Mouse (Mus musculus): ENCODE data around the gene Fam186b. TPM values are rescaled to one million over a fixed set of nuclear protein-coding genes. Genes with fewer than 3 reads are reported as not detected.

Fam186b gene
- total and polyA plus RNA-seq, 3 experiments: 0.11 TPM; not detected in 2

DNA sequence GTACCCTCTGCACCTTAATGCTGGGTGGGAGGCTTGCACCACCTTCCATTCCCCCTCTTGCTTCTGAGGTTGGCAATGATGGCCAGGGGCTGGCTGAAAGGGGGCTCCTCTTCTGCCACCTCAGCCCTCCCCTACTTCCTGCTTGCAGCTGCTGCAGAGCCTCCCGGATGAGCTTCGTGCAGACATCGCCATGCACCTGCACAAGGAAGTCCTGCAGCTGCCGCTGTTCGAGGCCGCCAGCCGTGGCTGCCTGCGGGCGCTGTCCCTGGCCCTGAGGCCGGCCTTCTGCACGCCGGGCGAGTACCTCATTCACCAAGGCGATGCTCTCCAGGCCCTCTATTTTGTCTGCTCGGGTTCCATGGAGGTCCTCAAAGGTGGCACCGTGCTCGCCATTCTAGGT, 62.0 kb downstream of the Fam186b start:
- H3K4me1 ChIP-seq (ENCODE audit: control insufficient read depth in 1 of 2, insufficient read depth in 2 of 2, low read length in 2 of 2): no peaks in the 10 kb centered on the region
- no peak for DNase-seq (ENCODE audit: low read depth, low spot score)
- no peaks in the 10 kb centered on the region for H3K9me3 ChIP-seq (replicated peaks; ENCODE audit: insufficient read depth, low read length)
- no peaks in the 10 kb centered on the region; a peak in 2 of 4 replicates for H3K27me3 ChIP-seq (ENCODE audit: control insufficient read depth in 1 of 2, insufficient read depth in 2 of 2, low read length in 2 of 2)
- no peaks in the 10 kb centered on the region for H3K79me2 ChIP-seq (ENCODE audit: control insufficient read depth, insufficient read depth, low read length, poor library complexity)
- no peak overlapping the region for H3K9ac ChIP-seq (ENCODE audit: control insufficient read depth, low read depth, low read length, poor library complexity, severe bottlenecking)
- no peaks in the 10 kb centered on the region for H3K36me3 ChIP-seq (ENCODE audit: control insufficient read depth in 1 of 2, insufficient read depth in 2 of 2, low read length in 2 of 2)
- TF ChIP-seq MAFK (IDR thresholded peaks at IDR 0.05; ENCODE audit: borderline replicate concordance, low read depth, low read length): no peak
- no peak for TF ChIP-seq MAZ (IDR thresholded peaks at IDR 0.05; ENCODE audit: low read depth, low read length)
- TF ChIP-seq POLR2AphosphoS2 (IDR thresholded peaks at IDR 0.05; ENCODE audit: low read length): no peak
- no peak for TF ChIP-seq TAL1 (IDR thresholded peaks at IDR 0.05; ENCODE audit: low read length)
- no peak for TF ChIP-seq TCF12 (IDR thresholded peaks at IDR 0.05; ENCODE audit: low read depth, low read length)
- no peak for TF ChIP-seq ZNF384 (IDR thresholded peaks at IDR 0.05; ENCODE audit: low read depth, low read length)
- TF ChIP-seq ETS1 (IDR thresholded peaks at IDR 0.05; ENCODE audit: low read depth, low read length): no peak
- TF ChIP-seq KAT2A (conservative IDR thresholded peaks at IDR 0.05; ENCODE audit: low read depth, low read length): no peak
- TF ChIP-seq MYC (IDR thresholded peaks at IDR 0.05; ENCODE audit: low read depth, low read length): no peak
- TF ChIP-seq USF1 (IDR thresholded peaks at IDR 0.05; ENCODE audit: low read depth, low read length): no peak
- no peak overlapping the region for H3K4me3 ChIP-seq (ENCODE audit: control insufficient read depth in 1 of 2, insufficient read depth in 1 of 2, low read depth in 2 of 2, low read length in 2 of 2)
- H3K27ac ChIP-seq (ENCODE audit: control insufficient read depth, low read depth, low read length): no peak overlapping the region

DNA sequence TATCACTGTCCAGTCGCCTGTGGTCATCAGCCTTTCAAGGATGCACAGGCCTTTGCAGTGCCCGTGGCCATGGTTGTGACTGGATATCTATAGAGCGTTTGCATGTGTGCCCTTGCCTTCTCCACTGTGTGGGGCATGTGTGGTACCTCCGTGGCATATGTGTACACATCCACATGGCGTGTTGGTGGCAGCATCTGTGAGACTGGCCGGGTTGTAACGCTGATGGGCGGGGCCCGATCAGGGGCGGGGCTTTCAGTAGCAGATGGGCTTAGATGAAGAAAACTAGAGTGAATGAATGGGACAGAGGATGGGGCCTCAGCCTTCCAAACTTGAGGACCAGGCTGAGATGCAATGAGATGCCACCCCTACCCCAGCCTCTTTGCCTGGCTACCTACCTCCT, 63.7 kb downstream of the Fam186b start:
- no peak for DNase-seq (ENCODE audit: low read depth, low spot score)
- Histone ChIP-seq H3K79me2 (ENCODE audit: control insufficient read depth, insufficient read depth, low read length, poor library complexity) (no peaks in the 10 kb centered on the region), H3K9ac (ENCODE audit: control insufficient read depth, low read depth, low read length, poor library complexity, severe bottlenecking) (no peak overlapping the region), H3K4me3 (ENCODE audit: control insufficient read depth in 1 of 2, insufficient read depth in 1 of 2, low read depth in 2 of 2, low read length in 2 of 2) (no peak overlapping the region), H3K27ac (ENCODE audit: control insufficient read depth, low read depth, low read length) (no peak overlapping the region), H3K27me3 (ENCODE audit: control insufficient read depth in 1 of 2, insufficient read depth in 2 of 2, low read length in 2 of 2) (no peaks in the 10 kb centered on the region; a peak in 2 of 4 replicates), H3K4me1 (ENCODE audit: control insufficient read depth in 1 of 2, insufficient read depth in 2 of 2, low read length in 2 of 2) (no peaks in the 10 kb centered on the region), H3K9me3 (replicated peaks; ENCODE audit: insufficient read depth, low read length) (no peaks in the 10 kb centered on the region), H3K36me3 (ENCODE audit: control insufficient read depth in 1 of 2, insufficient read depth in 2 of 2, low read length in 2 of 2) (no peaks in the 10 kb centered on the region)
- no peak for TF ChIP-seq JUND (IDR thresholded peaks at IDR 0.05; ENCODE audit: low read depth, low read length)
- TF ChIP-seq POLR2A (IDR thresholded peaks at IDR 0.05; ENCODE audit: control insufficient read depth in 1 of 2, insufficient read depth in 1 of 2, low read depth in 1 of 2, low read length in 2 of 2, poor library complexity in 1 of 2): no peak
- TF ChIP-seq BHLHE40 (IDR thresholded peaks at IDR 0.05; ENCODE audit: borderline replicate concordance, low read depth, low read length): no peak
- TF ChIP-seq CHD1 (IDR thresholded peaks at IDR 0.05; ENCODE audit: low read depth, low read length): no peak
- no peak for TF ChIP-seq ZC3H11A (IDR thresholded peaks at IDR 0.05; ENCODE audit: low read depth, low read length)
- no peak for TF ChIP-seq GATA1 (IDR thresholded peaks at IDR 0.05; ENCODE audit: low read depth, low read length)
- TF ChIP-seq MYB (IDR thresholded peaks at IDR 0.05; ENCODE audit: low read depth, low read length): no peak
- TF ChIP-seq ELF1 (IDR thresholded peaks at IDR 0.05; ENCODE audit: low read depth, low read length): no peak
- TF ChIP-seq USF1 (IDR thresholded peaks at IDR 0.05; ENCODE audit: low read depth, low read length): no peak
